Mouse (Mus musculus) heart, embryonic 13.5 days (tissue): ENCODE results near the gene Atp9a. TPM values are rescaled to one million over a fixed set of nuclear protein-coding genes. Genes with fewer than 3 reads are reported as not detected.

Experiments
- ATAC-seq: fragments of 200-750 bp; cut with Nextera tagmentation; 2 replicates; pipeline ENCODE4 v1.8.0; 2017; ENCODE audit warnings: moderate TSS enrichment; ENCODE audit not compliant: insufficient number of reproducible peaks, low FRiP score, low TSS enrichment; ENCODE audit errors: extremely low read depth
- H3K27ac ChIP-seq: fragments of 300-500 bp; sonication (generic); replicated peaks from 2 replicates; pipeline ENCODE4 v1.5.1; 2015; ENCODE audit warnings: moderate library complexity, mild to moderate bottlenecking, inconsistent platforms
- H3K27me3 ChIP-seq: fragments of 300-500 bp; sonication (generic); replicated peaks from 2 replicates; pipeline ENCODE4 v1.6.1; 2015; ENCODE audit warnings: mild to moderate bottlenecking, inconsistent platforms
- H3K36me3 ChIP-seq: fragments of 300-500 bp; sonication (generic); 2 replicates; pipeline ENCODE4 v1.6.1; 2015; ENCODE audit warnings: mild to moderate bottlenecking, inconsistent platforms
- H3K4me1 ChIP-seq: fragments of 300-500 bp; sonication (generic); 2 replicates; pipeline ENCODE4 v1.6.1; 2015; ENCODE audit warnings: inconsistent platforms
- H3K4me2 ChIP-seq: fragments of 300-500 bp; sonication (generic); 2 replicates; pipeline ENCODE4 v1.6.1; 2015; ENCODE audit warnings: inconsistent platforms, mild to moderate bottlenecking, moderate library complexity
- H3K4me3 ChIP-seq: fragments of 300-500 bp; sonication (generic); 2 replicates; pipeline ENCODE4 v1.5.1; 2015; ENCODE audit warnings: moderate library complexity, mild to moderate bottlenecking, inconsistent platforms
- H3K9ac ChIP-seq: fragments of 300-500 bp; sonication (generic); 2 replicates; pipeline ENCODE4 v1.6.1; 2015; ENCODE audit warnings: inconsistent platforms, mild to moderate bottlenecking, moderate library complexity
- H3K9me3 ChIP-seq: fragments of 300-500 bp; sonication (generic); 2 replicates; pipeline ENCODE4 v1.6.1; 2016; ENCODE audit warnings: inconsistent platforms
- WGBS: fragments of 180-500 bp; shearing (Covaris S2); methylation state at CpG from one replicate; pipeline ENCODE4 v1.1.7; 2015; ENCODE audit warnings: mixed read lengths; 5-methylcytosine and 5-hydroxymethylcytosine counted together
- polyA plus RNA-seq: library from polyadenylated mRNA; unstranded; fragments of >200 nt; fragmentation: Nextera tagmentation; extraction: Ambion mirVana; gene quantifications from 2 replicates; pipeline ENCODE4 v1.2.1, GENCODE M21; 2015

Gene Atp9a
- polyA plus RNA-seq, 1 experiment from 2014 or later, result 13.1 TPM

- Histone ChIP-seq H3K27me3 (peaks cover 72% of the 10 kb centered on the region), H3K4me3 (no peak overlapping the region), H3K4me2 (no peak overlapping the region), H3K9ac (no peak overlapping the region), H3K9me3 (no peaks in the 10 kb centered on the region), H3K36me3 (peaks cover 58% of the 10 kb centered on the region), H3K4me1 (no peaks in the 10 kb centered on the region), H3K27ac (no peak overlapping the region)
- ATAC-seq, result no peak
- WGBS, result 84% methylated on average over 20 of the region's 20 CpGs
Observed at GRCm38 (mm10) chr2:168643524-168644177, 98.6 kb downstream of the Atp9a start.

GRCm38 (mm10) chr2:168642187-168642586, 100.0 kb downstream of the Atp9a start:
- peaks cover 48% of the 10 kb centered on the region for H3K36me3 ChIP-seq
- H3K9ac ChIP-seq, result no peak overlapping the region
- H3K27ac ChIP-seq, result no peak overlapping the region
- H3K4me2 ChIP-seq, result no peak overlapping the region
- H3K27me3 ChIP-seq, result peaks cover 74% of the 10 kb centered on the region
- H3K9me3 ChIP-seq, result no peaks in the 10 kb centered on the region
- H3K4me1 ChIP-seq, result no peaks in the 10 kb centered on the region
- H3K4me3 ChIP-seq, result no peak overlapping the region
- no peak for ATAC-seq
- WGBS, result 81% methylated on average over 11 of the region's 11 CpGs

- Histone ChIP-seq H3K9me3 (no peaks in the 10 kb centered on the region), H3K27me3 (peaks cover 83% of the 10 kb centered on the region)
- 88% methylated on average over 9 of the region's 9 CpGs for WGBS
Observed at GRCm38 (mm10) chr2:168640460-168640859, 101.7 kb downstream of the Atp9a start.

GRCm38 (mm10) chr2:168634881-168635280, 107.3 kb downstream of the Atp9a start:
- Histone ChIP-seq H3K27me3 (peaks cover 86% of the 10 kb centered on the region), H3K36me3 (peaks cover 11% of the 10 kb centered on the region), H3K4me1 (peaks cover 34% of the 10 kb centered on the region), H3K9ac (no peak overlapping the region), H3K4me2 (no peak overlapping the region), H3K27ac (no peak overlapping the region), H3K9me3 (no peaks in the 10 kb centered on the region), H3K4me3 (no peak overlapping the region)
- no peak for ATAC-seq
- WGBS, result 57% methylated on average over 7 of the region's 7 CpGs

More at GRCm38 (mm10) chr2:168640460-168640859, 101.7 kb downstream of the Atp9a start:
- no peak overlapping the region for H3K27ac ChIP-seq
- H3K9ac ChIP-seq, result no peak overlapping the region
- no peak overlapping the region for H3K4me2 ChIP-seq
- H3K36me3 ChIP-seq, result peaks cover 42% of the 10 kb centered on the region
- H3K4me3 ChIP-seq, result no peak overlapping the region
- no peak for ATAC-seq
- peaks cover 4% of the 10 kb centered on the region; the same call in 1 of the 2 replicates for H3K4me1 ChIP-seq

- ATAC-seq, result peak; percentile 32; the same call in 1 of the 2 replicates
- Histone ChIP-seq H3K9ac (peak overlapping the region; percentile 52; the same call in 1 of the 2 replicates), H3K4me1 (peaks cover 36% of the 10 kb centered on the region), H3K36me3 (no peaks in the 10 kb centered on the region; the same call in 1 of the 2 replicates), H3K27ac (peak overlapping the region; percentile 62), H3K27me3 (peaks cover 79% of the 10 kb centered on the region), H3K4me2 (peak overlapping the region; percentile 58), H3K9me3 (no peaks in the 10 kb centered on the region), H3K4me3 (peak overlapping the region; percentile 10; the same call in 1 of the 2 replicates)
- WGBS, result 4% methylated on average over 14 of the region's 14 CpGs
Observed at GRCm38 (mm10) chr2:168633301-168633816, 108.8 kb downstream of the Atp9a start.

- 61% methylated on average over 6 of the region's 6 CpGs for WGBS
- Histone ChIP-seq H3K4me2 (no peak overlapping the region), H3K4me1 (peaks cover 41% of the 10 kb centered on the region), H3K9ac (no peak overlapping the region), H3K27me3 (peaks cover 76% of the 10 kb centered on the region), H3K4me3 (no peak overlapping the region), H3K27ac (peak overlapping the region; percentile 62), H3K36me3 (no peaks in the 10 kb centered on the region; the same call in 1 of the 2 replicates), H3K9me3 (no peaks in the 10 kb centered on the region)
- ATAC-seq, result no peak
Observed at GRCm38 (mm10) chr2:168632543-168632942, 109.7 kb downstream of the Atp9a start.

GRCm38 (mm10) chr2:168628787-168629186, 113.4 kb downstream of the Atp9a start:
- 28% methylated on average over 8 of the region's 8 CpGs for WGBS
- H3K9ac ChIP-seq, result no peak overlapping the region
- no peak; the same call in 1 of the 2 replicates for ATAC-seq
- no peak overlapping the region for H3K27ac ChIP-seq
- H3K9me3 ChIP-seq, result peaks cover 8% of the 10 kb centered on the region
- no peak overlapping the region for H3K4me3 ChIP-seq
- no peaks in the 10 kb centered on the region for H3K36me3 ChIP-seq
- H3K4me1 ChIP-seq, result peaks cover 23% of the 10 kb centered on the region
- peaks cover 66% of the 10 kb centered on the region for H3K27me3 ChIP-seq
- no peak overlapping the region for H3K4me2 ChIP-seq

- Histone ChIP-seq H3K36me3 (no peaks in the 10 kb centered on the region), H3K9me3 (peaks cover 11% of the 10 kb centered on the region), H3K27ac (no peak overlapping the region), H3K4me1 (peaks cover 16% of the 10 kb centered on the region), H3K4me3 (no peak overlapping the region), H3K4me2 (no peak overlapping the region), H3K27me3 (peaks cover 66% of the 10 kb centered on the region), H3K9ac (no peak overlapping the region; the same call in 1 of the 2 replicates)
- no peak for ATAC-seq
- 62% methylated on average over 20 of the region's 20 CpGs for WGBS
Observed at GRCm38 (mm10) chr2:168627829-168628770, 114.1 kb downstream of the Atp9a start.

- H3K27ac ChIP-seq, result no peak overlapping the region
- peaks cover 49% of the 10 kb centered on the region for H3K27me3 ChIP-seq
- H3K9me3 ChIP-seq, result peaks cover 11% of the 10 kb centered on the region
- H3K4me2 ChIP-seq, result no peak overlapping the region
- no peak for ATAC-seq
- H3K36me3 ChIP-seq, result no peaks in the 10 kb centered on the region
- peaks cover 13% of the 10 kb centered on the region for H3K4me1 ChIP-seq
- H3K9ac ChIP-seq, result no peak overlapping the region
- no peak overlapping the region for H3K4me3 ChIP-seq
- 84% methylated on average over 9 of the region's 9 CpGs for WGBS
Observed at GRCm38 (mm10) chr2:168626385-168626784, 115.8 kb downstream of the Atp9a start.

- Histone ChIP-seq H3K4me1 (peaks cover 18% of the 10 kb centered on the region), H3K9ac (no peak overlapping the region), H3K9me3 (peaks cover 11% of the 10 kb centered on the region), H3K27ac (no peak overlapping the region), H3K4me2 (no peak overlapping the region), H3K4me3 (no peak overlapping the region), H3K27me3 (peaks cover 37% of the 10 kb centered on the region), H3K36me3 (no peaks in the 10 kb centered on the region)
- 77% methylated on average over 4 of the region's 4 CpGs for WGBS
- no peak for ATAC-seq
Observed at GRCm38 (mm10) chr2:168625091-168625490, 117.1 kb downstream of the Atp9a start.
